Mouse (Mus musculus) testis, adult 2 months (tissue): ENCODE measurements around the gene Rrp12. TPM values are rescaled to one million over a fixed set of nuclear protein-coding genes. Genes with fewer than 3 reads are reported as not detected.
"Not testable (repeated sequence)": the region's sequence is repeated elsewhere in the genome, so short reads cannot be mapped to it uniquely, and the experiment has no call there.

Experiments
- H3K27ac ChIP-seq: fragments of 200-500 bp; 2 replicates; pipeline ENCODE4 v1.5.1; 2012; ENCODE audit warnings: low read depth, low read length; ENCODE audit not compliant: control insufficient read depth, insufficient read depth
- H3K27me3 ChIP-seq: fragments of 200-500 bp; 2 replicates; pipeline ENCODE4 v1.6.1; 2012; ENCODE audit warnings: mild to moderate bottlenecking, low read length, moderate library complexity; ENCODE audit not compliant: control insufficient read depth, insufficient read depth
- H3K36me3 ChIP-seq: fragments of 200-500 bp; 2 replicates; pipeline ENCODE4 v1.6.1; 2012; ENCODE audit warnings: mild to moderate bottlenecking, low read length; ENCODE audit not compliant: control insufficient read depth, insufficient read depth
- H3K4me1 ChIP-seq: fragments of 200-500 bp; 2 replicates; pipeline ENCODE4 v1.6.1; 2012; ENCODE audit warnings: low read length; ENCODE audit not compliant: control insufficient read depth, insufficient read depth
- H3K4me3 ChIP-seq: fragments of 200-500 bp; 2 replicates; pipeline ENCODE4 v1.5.1; 2012; ENCODE audit warnings: low read depth, mild to moderate bottlenecking, low read length, moderate library complexity, mixed read lengths; ENCODE audit not compliant: control insufficient read depth
- CTCF ChIP-seq: fragments of 200-500 bp; IDR thresholded peaks from 2 replicates; pipeline ENCODE4 v1.5.1; 2012; ENCODE audit warnings: low read depth, mild to moderate bottlenecking, inconsistent platforms, low read length, moderate library complexity; ENCODE audit not compliant: control insufficient read depth, insufficient read depth, insufficient replicate concordance
- POLR2A ChIP-seq: fragments of 200-500 bp; IDR thresholded peaks from 2 replicates; pipeline ENCODE4 v1.6.1; 2012; ENCODE audit warnings: low read depth, mild to moderate bottlenecking, inconsistent platforms, low read length, moderate library complexity; ENCODE audit not compliant: control insufficient read depth
- polyA plus RNA-seq: library from polyadenylated mRNA; depleted of rRNA; stranded (reverse); fragments of >200 nt; gene quantifications from 2 replicates; pipeline ENCODE4 v1.2.3, GENCODE M21; 2012

Gene Rrp12
- polyA plus RNA-seq, 1 experiment: 32.3 TPM

DNA sequence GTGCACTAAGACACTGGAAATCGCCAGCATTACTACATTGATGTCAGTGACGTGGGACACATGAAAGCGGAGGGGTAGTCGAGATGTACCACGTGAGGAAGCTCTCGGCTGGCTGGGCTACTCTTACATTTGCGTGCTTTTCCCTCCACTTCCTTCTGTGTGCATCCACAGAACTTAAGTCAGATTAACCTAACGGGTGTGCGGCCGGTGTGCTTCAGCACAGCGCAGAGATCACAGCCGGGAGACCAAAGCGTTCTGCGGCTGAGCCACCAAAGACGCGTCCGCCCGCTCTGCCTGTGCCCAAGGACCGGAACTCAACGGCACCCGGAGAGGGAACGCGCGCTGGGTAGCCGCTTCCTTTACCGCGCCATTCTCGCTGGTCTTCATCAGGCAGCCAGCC is 36.7 kb upstream of the Rrp12 start:
- H3K4me3 ChIP-seq: peak overlapping the region; percentile 89
- peak overlapping the region; percentile 69 for H3K27ac ChIP-seq
- H3K27me3 ChIP-seq: no peaks in the 10 kb centered on the region
- TF ChIP-seq CTCF (no peak), POLR2A (no peak)
- no peaks in the 10 kb centered on the region for H3K36me3 ChIP-seq
- H3K4me1 ChIP-seq: no peaks in the 10 kb centered on the region; the same call in 1 of the 2 replicates

DNA sequence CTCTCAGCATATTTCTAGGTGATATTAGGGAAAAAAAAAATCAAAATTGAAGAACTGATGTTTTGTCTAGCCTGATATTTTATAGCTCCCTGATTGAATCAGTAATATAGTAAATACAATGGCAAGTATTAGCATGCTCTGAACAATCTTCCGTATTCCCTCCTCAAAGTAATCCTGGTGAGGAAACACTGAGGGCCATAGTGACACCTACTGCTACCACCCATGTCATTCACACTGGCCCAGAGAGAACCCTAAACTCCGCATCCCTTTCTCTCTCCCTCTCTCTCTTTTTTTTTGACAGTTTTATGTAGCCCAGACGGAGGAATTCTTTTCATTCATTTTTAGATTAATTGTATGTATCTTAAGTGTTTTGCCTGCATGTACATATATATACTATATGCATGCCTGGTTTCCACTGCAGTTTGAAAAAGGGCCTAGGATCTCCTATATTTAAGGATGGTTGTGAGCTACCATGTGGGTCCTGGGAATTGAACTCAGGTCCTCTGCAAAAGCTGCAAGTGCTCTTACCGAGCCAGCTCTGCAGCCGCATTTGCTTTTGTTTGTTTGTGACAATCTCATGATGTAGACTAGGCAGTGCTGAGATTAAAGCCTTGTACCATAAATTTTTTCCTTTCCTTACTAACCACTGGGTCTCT is 24.6 kb upstream of the Rrp12 start:
- no peak overlapping the region for H3K27ac ChIP-seq
- TF ChIP-seq POLR2A: no peak
- no peak for TF ChIP-seq CTCF
- H3K4me3 ChIP-seq: no peak overlapping the region
- no peaks in the 10 kb centered on the region for H3K27me3 ChIP-seq
- no peaks in the 10 kb centered on the region for H3K4me1 ChIP-seq
- H3K36me3 ChIP-seq: peaks cover 7% of the 10 kb centered on the region

DNA sequence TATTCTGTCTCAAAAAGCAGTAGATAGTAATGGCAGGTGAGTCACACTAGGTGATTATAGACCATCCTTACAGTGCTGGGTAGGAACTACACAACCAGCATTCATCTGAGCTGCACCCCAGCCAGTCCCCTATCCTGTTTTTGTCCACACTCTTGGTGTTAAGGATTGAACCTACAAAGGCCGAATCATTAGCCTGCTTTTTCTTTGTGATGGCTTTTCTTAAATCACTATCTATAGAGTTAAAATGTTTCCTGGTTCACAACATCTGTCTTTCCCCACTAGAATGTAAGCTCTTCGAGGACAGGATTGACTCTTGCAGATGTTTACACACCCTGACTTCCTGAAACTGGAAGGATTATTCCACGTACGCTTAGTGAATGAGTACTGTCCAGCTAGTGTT is 23.5 kb upstream of the Rrp12 start:
- no peaks in the 10 kb centered on the region for H3K27me3 ChIP-seq
- H3K27ac ChIP-seq: no peak overlapping the region
- no peaks in the 10 kb centered on the region for H3K4me1 ChIP-seq
- no peak for TF ChIP-seq POLR2A
- no peak for TF ChIP-seq CTCF
- H3K4me3 ChIP-seq: no peak overlapping the region
- H3K36me3 ChIP-seq: peaks cover 7% of the 10 kb centered on the region

DNA sequence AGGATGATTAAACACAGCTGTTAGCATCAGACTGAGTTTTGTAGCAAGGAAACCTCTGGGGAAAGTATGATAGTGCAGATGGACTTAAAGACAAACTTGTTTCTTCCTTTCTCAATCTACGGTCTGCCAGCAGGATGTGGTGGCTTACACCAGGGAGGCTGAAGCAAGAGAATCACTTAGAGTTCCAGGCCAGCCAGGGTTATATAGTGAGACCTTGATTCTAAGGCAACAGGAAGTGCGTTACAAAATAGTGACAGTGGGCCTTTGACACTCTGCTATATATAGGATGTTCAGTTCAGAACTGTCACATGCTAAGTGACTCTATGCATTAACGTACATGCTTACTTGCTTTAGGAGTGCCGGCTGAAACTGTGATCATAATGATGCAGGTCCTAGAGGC is 20.9 kb upstream of the Rrp12 start:
- H3K27ac ChIP-seq: no peak overlapping the region
- H3K27me3 ChIP-seq: no peaks in the 10 kb centered on the region
- H3K4me1 ChIP-seq: peaks cover 12% of the 10 kb centered on the region
- no peak overlapping the region for H3K4me3 ChIP-seq
- H3K36me3 ChIP-seq: peaks cover 5% of the 10 kb centered on the region; the same call in 1 of the 2 replicates
- no peak for TF ChIP-seq CTCF
- no peak for TF ChIP-seq POLR2A

DNA sequence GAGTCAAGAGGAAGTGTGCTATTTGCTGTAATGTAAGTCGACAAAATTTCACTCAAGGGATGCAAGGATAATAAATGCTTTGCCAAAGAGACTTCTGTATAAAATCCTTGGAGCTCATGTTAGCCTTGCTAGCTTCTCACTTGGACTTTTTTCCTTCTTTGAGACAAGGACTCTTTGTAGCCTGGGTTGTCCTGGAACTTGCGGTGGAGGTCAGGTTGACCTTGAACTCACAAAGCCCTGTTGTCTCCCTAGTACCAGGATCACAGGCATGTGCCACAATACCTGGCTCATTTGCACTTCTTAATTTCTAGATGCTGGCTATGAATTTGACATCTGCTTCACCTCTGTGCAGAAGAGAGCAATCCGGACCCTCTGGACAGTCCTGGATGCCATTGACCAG is 19.3 kb upstream of the Rrp12 start:
- Histone ChIP-seq H3K4me3 (no peak overlapping the region), H3K4me1 (peaks cover 12% of the 10 kb centered on the region), H3K36me3 (peaks cover 4% of the 10 kb centered on the region; the same call in 1 of the 2 replicates), H3K27ac (no peak overlapping the region), H3K27me3 (no peaks in the 10 kb centered on the region)
- TF ChIP-seq CTCF (no peak), POLR2A (no peak)

DNA sequence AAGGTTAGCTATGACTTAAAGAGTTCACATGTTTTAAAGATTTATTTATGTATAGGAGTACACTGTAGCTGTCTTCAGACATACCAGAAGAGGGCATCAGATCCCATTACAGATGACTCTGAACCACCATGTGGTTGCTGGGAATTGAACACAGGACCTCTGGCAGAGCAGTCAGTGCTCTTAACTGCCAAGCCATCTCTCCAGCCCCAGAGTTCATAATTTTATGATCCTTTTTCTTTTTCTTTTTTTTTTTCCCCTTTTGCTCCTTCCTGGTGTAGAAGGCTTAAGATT is 18.6 kb upstream of the Rrp12 start:
- peaks cover 12% of the 10 kb centered on the region for H3K4me1 ChIP-seq
- H3K27me3 ChIP-seq, H3K4me3 ChIP-seq, H3K27ac ChIP-seq, H3K36me3 ChIP-seq: not testable (repeated sequence)

DNA sequence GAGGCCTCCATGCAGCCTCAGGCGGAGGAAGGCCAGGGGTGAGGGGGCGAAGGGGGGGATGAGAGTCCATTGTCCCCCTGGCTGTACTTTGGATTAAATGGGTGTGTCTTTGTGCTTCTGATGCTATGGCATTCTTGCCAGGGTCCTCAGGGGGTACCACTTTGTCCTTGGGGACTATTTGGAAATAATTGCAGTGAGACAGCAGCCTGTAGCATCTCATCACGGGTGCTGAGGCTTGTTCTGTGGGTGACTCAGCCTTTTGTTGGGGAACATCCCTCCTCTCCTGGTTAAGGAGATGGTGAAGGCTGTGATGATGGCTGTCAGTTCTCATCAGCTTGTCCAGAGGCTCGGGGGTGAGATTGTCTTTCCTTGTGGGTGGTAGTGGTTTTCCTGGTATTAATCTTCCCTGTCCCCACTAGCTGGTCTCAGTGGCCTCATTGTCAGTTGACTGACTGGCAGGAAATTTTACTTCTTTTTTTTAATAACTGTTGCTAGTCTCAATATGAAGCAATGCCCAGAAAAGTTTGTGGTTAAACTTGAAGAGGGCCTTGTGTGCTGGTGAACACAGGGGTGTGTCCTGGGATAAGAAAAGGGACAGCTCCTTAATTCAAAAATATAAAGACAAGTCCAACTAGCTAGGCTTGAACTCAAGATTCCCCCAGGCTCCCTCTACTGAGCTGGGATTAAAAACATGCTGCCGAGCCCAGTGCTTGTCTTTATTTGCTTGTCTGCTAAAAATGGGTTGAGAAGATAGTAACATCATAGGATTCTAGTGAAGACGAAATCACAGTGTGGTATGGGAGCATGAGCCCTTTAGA is 18.0 kb upstream of the Rrp12 start:
- peaks cover 2% of the 10 kb centered on the region; the same call in 1 of the 2 replicates for H3K36me3 ChIP-seq
- H3K27me3 ChIP-seq: no peaks in the 10 kb centered on the region
- peaks cover 12% of the 10 kb centered on the region for H3K4me1 ChIP-seq
- H3K4me3 ChIP-seq: no peak overlapping the region
- no peak overlapping the region; the same call in 1 of the 2 replicates for H3K27ac ChIP-seq
- no peak for TF ChIP-seq CTCF
- TF ChIP-seq POLR2A: no peak
